Mouse (Mus musculus): Measurements from ENCODE around the gene Jup. TPM values are rescaled to one million over a fixed set of nuclear protein-coding genes. Genes with fewer than 3 reads are reported as not detected.

The Jup gene
- polyA plus RNA-seq, 1 experiment from 2014 or later = 165 TPM

GRCm38 (mm10) chr11:100394353-100395074 lies 3.0 kb downstream of the Jup start:
- 48% methylated on average over 5 of the region's 5 CpGs for WGBS
- H3K9ac ChIP-seq (ENCODE audit: low read depth, low read length) = peak overlapping the region; percentile 54
- no peaks in the 10 kb centered on the region for H3K36me3 ChIP-seq (ENCODE audit: control insufficient read depth, insufficient read depth, low read length)
- H3K4me3 ChIP-seq (ENCODE audit: low read length) = peak overlapping the region; percentile 84
- peak overlapping the region; percentile 99 for H3K27ac ChIP-seq (ENCODE audit: low read length)
- no peaks in the 10 kb centered on the region for H3K27me3 ChIP-seq (replicated peaks; ENCODE audit: control insufficient read depth, insufficient read depth, low read length)
- H3K9me3 ChIP-seq (ENCODE audit: control insufficient read depth, low read length) = no peaks in the 10 kb centered on the region
- H3K4me2 ChIP-seq (ENCODE audit: low read depth, low read length) = peak overlapping the region; percentile 62
- ATAC-seq = no peak
- peaks cover 69% of the 10 kb centered on the region for H3K4me1 ChIP-seq (ENCODE audit: control insufficient read depth, insufficient read depth, low read length)

DNA sequence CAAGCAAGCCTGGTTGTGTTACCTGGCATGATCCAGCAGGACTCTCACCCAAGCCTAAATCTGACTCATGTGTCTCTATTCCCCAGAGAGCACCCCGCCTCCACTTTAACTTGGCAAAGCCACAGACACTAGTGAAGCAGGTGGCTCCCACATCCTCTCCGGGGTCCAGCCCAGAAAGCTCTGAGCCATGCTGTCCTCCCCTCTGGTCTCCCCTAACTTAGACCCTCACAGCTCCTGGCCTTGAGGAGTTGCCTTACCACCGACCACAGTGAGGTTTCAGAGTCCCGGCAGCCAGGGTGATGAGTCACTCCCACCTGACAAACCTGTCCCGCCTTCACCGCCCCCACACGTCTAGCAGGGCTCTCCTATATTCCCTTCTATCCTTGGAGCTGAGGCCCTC lies 3.8 kb downstream of the Jup start:
- Histone ChIP-seq H3K4me3 (ENCODE audit: low read length) (peak overlapping the region; percentile 3; the same call in 1 of the 2 replicates), H3K27me3 (replicated peaks; ENCODE audit: control insufficient read depth, insufficient read depth, low read length) (no peaks in the 10 kb centered on the region), H3K36me3 (ENCODE audit: control insufficient read depth, insufficient read depth, low read length) (no peaks in the 10 kb centered on the region), H3K4me1 (ENCODE audit: control insufficient read depth, insufficient read depth, low read length) (peaks cover 71% of the 10 kb centered on the region), H3K9me3 (ENCODE audit: control insufficient read depth, low read length) (no peaks in the 10 kb centered on the region), H3K9ac (ENCODE audit: low read depth, low read length) (0 out of 2 replicates have a peak overlapping the region, but pooled peaks have one; percentile 25), H3K4me2 (ENCODE audit: low read depth, low read length) (peak overlapping the region; percentile 37), H3K27ac (ENCODE audit: low read length) (0 out of 2 replicates have a peak overlapping the region, but pooled peaks have one; percentile 37)
- no peak for ATAC-seq
- WGBS = 57% methylated on average over 7 of the region's 7 CpGs

- no peak overlapping the region for H3K9ac ChIP-seq (ENCODE audit: low read depth, low read length)
- H3K27ac ChIP-seq (ENCODE audit: low read length) = peak overlapping the region; percentile 54
- 70% methylated on average over 5 of the region's 5 CpGs for WGBS
- no peak overlapping the region for H3K4me2 ChIP-seq (ENCODE audit: low read depth, low read length)
- no peaks in the 10 kb centered on the region for H3K36me3 ChIP-seq (ENCODE audit: control insufficient read depth, insufficient read depth, low read length)
- no peak for ATAC-seq
- no peaks in the 10 kb centered on the region for H3K27me3 ChIP-seq (replicated peaks; ENCODE audit: control insufficient read depth, insufficient read depth, low read length)
- H3K4me3 ChIP-seq (ENCODE audit: low read length) = no peak overlapping the region
- H3K9me3 ChIP-seq (ENCODE audit: control insufficient read depth, low read length) = no peaks in the 10 kb centered on the region
- peaks cover 73% of the 10 kb centered on the region for H3K4me1 ChIP-seq (ENCODE audit: control insufficient read depth, insufficient read depth, low read length)
Measured at GRCm38 (mm10) chr11:100392958-100393357, 4.6 kb downstream of the Jup start.

DNA sequence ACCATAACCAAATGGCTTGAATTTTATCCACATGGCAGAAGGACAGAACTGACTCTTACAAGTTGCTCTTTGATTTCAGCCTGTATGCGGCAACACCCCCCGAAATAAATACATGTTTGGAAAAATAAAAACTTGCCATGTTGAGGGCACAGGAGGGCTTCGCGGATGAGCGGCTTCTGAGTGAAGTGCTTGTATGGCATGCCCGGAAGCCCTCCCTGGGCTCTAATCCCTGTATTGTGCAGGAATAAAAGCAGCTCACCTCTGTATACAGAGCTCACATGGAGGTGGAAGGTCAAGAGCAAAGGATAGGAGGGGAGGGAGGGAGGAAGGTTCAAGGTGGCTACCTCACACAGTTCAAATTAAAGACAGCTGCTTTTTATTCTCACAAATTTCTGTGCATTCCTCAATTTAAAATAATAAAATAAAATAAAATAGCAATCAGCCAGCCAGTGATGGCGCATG lies 5.6 kb downstream of the Jup start:
- 90% methylated on average over 7 of the region's 7 CpGs for WGBS
- ATAC-seq = no peak
- Histone ChIP-seq H3K4me2 (ENCODE audit: low read depth, low read length) (no peak overlapping the region), H3K4me3 (ENCODE audit: low read length) (no peak overlapping the region), H3K27me3 (replicated peaks; ENCODE audit: control insufficient read depth, insufficient read depth, low read length) (no peaks in the 10 kb centered on the region), H3K9me3 (ENCODE audit: control insufficient read depth, low read length) (no peaks in the 10 kb centered on the region), H3K36me3 (ENCODE audit: control insufficient read depth, insufficient read depth, low read length) (no peaks in the 10 kb centered on the region), H3K27ac (ENCODE audit: low read length) (no peak overlapping the region), H3K9ac (ENCODE audit: low read depth, low read length) (no peak overlapping the region), H3K4me1 (ENCODE audit: control insufficient read depth, insufficient read depth, low read length) (peaks cover 84% of the 10 kb centered on the region)

GRCm38 (mm10) chr11:100391081-100391883 lies 6.3 kb downstream of the Jup start:
- Histone ChIP-seq H3K27me3 (replicated peaks; ENCODE audit: control insufficient read depth, insufficient read depth, low read length) (no peaks in the 10 kb centered on the region), H3K9me3 (ENCODE audit: control insufficient read depth, low read length) (no peaks in the 10 kb centered on the region), H3K36me3 (ENCODE audit: control insufficient read depth, insufficient read depth, low read length) (no peaks in the 10 kb centered on the region), H3K4me3 (ENCODE audit: low read length) (no peak overlapping the region), H3K4me2 (ENCODE audit: low read depth, low read length) (peak overlapping the region; percentile 1; the same call in 1 of the 2 replicates), H3K27ac (ENCODE audit: low read length) (peak overlapping the region; percentile 66), H3K9ac (ENCODE audit: low read depth, low read length) (no peak overlapping the region), H3K4me1 (ENCODE audit: control insufficient read depth, insufficient read depth, low read length) (peaks cover 89% of the 10 kb centered on the region)
- WGBS = 36% methylated on average over 9 of the region's 9 CpGs
- peak; percentile 38 for ATAC-seq

DNA sequence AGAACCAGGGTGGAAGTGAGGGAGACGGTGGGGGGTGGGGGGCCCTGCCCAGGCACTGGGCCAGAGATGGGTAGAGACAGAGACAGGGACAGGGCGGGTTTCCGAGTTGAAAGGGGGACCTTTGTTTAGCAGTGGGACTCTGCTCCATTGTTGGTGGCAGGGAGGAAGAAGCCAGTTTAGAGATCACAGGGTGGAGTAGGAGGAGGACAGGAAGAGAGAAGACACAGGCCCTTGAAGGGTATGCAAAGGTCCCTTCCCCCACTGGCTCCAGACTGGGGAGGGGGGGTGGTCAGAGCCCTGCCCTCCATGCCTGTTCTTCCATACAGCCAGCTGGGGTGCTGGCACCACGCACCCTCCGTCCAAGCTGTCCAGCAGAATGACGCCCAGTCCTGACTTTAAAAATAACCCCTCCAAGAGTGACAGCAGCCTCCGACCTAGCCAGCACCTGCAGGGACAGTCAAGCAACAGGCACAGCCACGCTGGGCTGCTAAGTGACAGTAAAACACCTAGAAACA lies 7.6 kb downstream of the Jup start:
- no peaks in the 10 kb centered on the region for H3K27me3 ChIP-seq (replicated peaks; ENCODE audit: control insufficient read depth, insufficient read depth, low read length)
- WGBS = 40% methylated on average over 8 of the region's 8 CpGs
- peaks cover 7% of the 10 kb centered on the region; the same call in 1 of the 2 replicates for H3K36me3 ChIP-seq (ENCODE audit: control insufficient read depth, insufficient read depth, low read length)
- H3K4me3 ChIP-seq (ENCODE audit: low read length) = no peak overlapping the region; the same call in 1 of the 2 replicates
- H3K27ac ChIP-seq (ENCODE audit: low read length) = peak overlapping the region; percentile 66
- H3K4me2 ChIP-seq (ENCODE audit: low read depth, low read length) = peak overlapping the region; percentile 16; the same call in 1 of the 2 replicates
- no peaks in the 10 kb centered on the region for H3K9me3 ChIP-seq (ENCODE audit: control insufficient read depth, low read length)
- H3K9ac ChIP-seq (ENCODE audit: low read depth, low read length) = peak overlapping the region; percentile 49
- no peak for ATAC-seq
- peaks cover 84% of the 10 kb centered on the region for H3K4me1 ChIP-seq (ENCODE audit: control insufficient read depth, insufficient read depth, low read length)

GRCm38 (mm10) chr11:100388588-100388987 lies 9.0 kb downstream of the Jup start:
- Histone ChIP-seq H3K4me2 (ENCODE audit: low read depth, low read length) (peak overlapping the region; percentile 15), H3K9ac (ENCODE audit: low read depth, low read length) (peak overlapping the region; percentile 31; the same call in 1 of the 2 replicates), H3K27me3 (replicated peaks; ENCODE audit: control insufficient read depth, insufficient read depth, low read length) (no peaks in the 10 kb centered on the region), H3K36me3 (ENCODE audit: control insufficient read depth, insufficient read depth, low read length) (peaks cover 10% of the 10 kb centered on the region), H3K27ac (ENCODE audit: low read length) (peak overlapping the region; percentile 78), H3K4me3 (ENCODE audit: low read length) (no peak overlapping the region), H3K9me3 (ENCODE audit: control insufficient read depth, low read length) (no peaks in the 10 kb centered on the region), H3K4me1 (ENCODE audit: control insufficient read depth, insufficient read depth, low read length) (peaks cover 70% of the 10 kb centered on the region)
- no peak for ATAC-seq
- WGBS = 71% methylated on average over 6 of the region's 6 CpGs

DNA sequence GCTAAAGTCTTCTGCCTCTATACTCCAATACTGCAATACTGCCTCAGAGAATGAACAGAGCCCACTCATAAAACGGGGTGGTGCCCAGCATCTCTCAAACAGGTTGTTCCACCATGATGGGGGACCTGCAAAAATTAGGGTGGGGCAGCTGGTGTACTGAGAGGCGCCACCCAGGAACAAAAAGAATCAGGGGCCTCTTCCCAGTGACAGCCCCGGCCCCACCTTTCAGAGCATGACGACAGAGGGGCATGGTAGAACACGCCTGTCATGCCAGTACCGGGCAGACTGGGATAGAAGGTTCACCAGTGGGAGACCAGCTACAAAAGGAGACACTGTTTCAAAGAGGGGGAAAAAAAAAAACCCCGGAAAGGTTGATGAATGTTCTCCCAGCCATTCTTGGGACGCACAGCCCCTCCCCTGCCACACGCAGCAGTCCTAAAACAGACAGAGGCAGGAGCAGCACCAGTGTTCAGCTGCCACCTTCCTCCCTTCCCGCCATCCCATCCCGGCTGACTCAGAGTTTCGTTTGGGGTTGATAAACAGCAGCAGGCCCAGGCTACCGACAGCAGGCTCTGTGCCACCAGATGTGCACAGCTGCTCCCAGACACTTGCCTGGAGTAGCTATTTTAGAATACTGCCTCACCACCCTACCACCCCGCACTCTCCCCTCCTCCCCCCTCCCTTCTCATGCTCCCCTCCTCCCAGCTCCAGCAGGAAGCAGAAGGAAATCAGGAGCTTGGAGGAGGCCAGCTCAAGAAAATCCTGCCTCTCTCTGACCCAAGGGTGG lies 9.8 kb downstream of the Jup start:
- Histone ChIP-seq H3K27ac (ENCODE audit: low read length) (peak overlapping the region; percentile 78), H3K36me3 (ENCODE audit: control insufficient read depth, insufficient read depth, low read length) (peaks cover 18% of the 10 kb centered on the region), H3K4me3 (ENCODE audit: low read length) (no peak overlapping the region; the same call in 1 of the 2 replicates), H3K9me3 (ENCODE audit: control insufficient read depth, low read length) (no peaks in the 10 kb centered on the region), H3K9ac (ENCODE audit: low read depth, low read length) (peak overlapping the region; percentile 31), H3K4me1 (ENCODE audit: control insufficient read depth, insufficient read depth, low read length) (peaks cover 62% of the 10 kb centered on the region), H3K27me3 (replicated peaks; ENCODE audit: control insufficient read depth, insufficient read depth, low read length) (no peaks in the 10 kb centered on the region), H3K4me2 (ENCODE audit: low read depth, low read length) (peak overlapping the region; percentile 15)
- WGBS = 16% methylated on average over 14 of the region's 14 CpGs
- peak; percentile 44 for ATAC-seq

Data from intestine, embryonic 16.5 days (tissue).